Mouse (Mus musculus) limb, embryonic 11.5 days (tissue): ENCODE measurements around the gene Pramel7. TPM values are rescaled to one million over a fixed set of nuclear protein-coding genes. Genes with fewer than 3 reads are reported as not detected.

Source experiments
- ATAC-seq: fragments of 200-750 bp; cut with Nextera tagmentation; 2 replicates; pipeline ENCODE4 v1.8.0; 2017; ENCODE audit warnings: low read depth; ENCODE audit not compliant: insufficient number of reproducible peaks, low FRiP score, low TSS enrichment
- DNase-seq: peaks from one replicate; pipeline ENCODE4 v3.0.0-alpha.2; 2015; ENCODE audit warnings: low spot score
- H3K27ac ChIP-seq: fragments of 300-500 bp; sonication (generic); replicated peaks from 2 replicates; pipeline ENCODE4 v1.5.1; 2014; ENCODE audit warnings: low read depth, mild to moderate bottlenecking, low read length
- H3K27me3 ChIP-seq: fragments of 300-500 bp; sonication (generic); 2 replicates; pipeline ENCODE4 v1.6.1; 2014; ENCODE audit warnings: mild to moderate bottlenecking, low read length, mixed read lengths; ENCODE audit not compliant: control insufficient read depth, insufficient read depth
- H3K36me3 ChIP-seq: fragments of 300-500 bp; sonication (generic); 2 replicates; pipeline ENCODE4 v1.6.1; 2014; ENCODE audit warnings: mild to moderate bottlenecking, low read length, moderate library complexity, mixed read lengths; ENCODE audit not compliant: control insufficient read depth, insufficient read depth
- H3K4me1 ChIP-seq: fragments of 300-500 bp; sonication (generic); 2 replicates; pipeline ENCODE4 v1.6.1; 2014; ENCODE audit warnings: low read length, mixed read lengths; ENCODE audit not compliant: control insufficient read depth, insufficient read depth
- H3K4me2 ChIP-seq: fragments of 300-500 bp; sonication (generic); 2 replicates; pipeline ENCODE4 v1.6.1; 2014; ENCODE audit warnings: low read depth, mild to moderate bottlenecking, moderate library complexity; ENCODE audit not compliant: severe bottlenecking
- H3K4me3 ChIP-seq: fragments of 300-500 bp; sonication (generic); 2 replicates; pipeline ENCODE4 v1.5.1; 2014; ENCODE audit warnings: low read depth, low read length
- H3K9ac ChIP-seq: fragments of 300-500 bp; sonication (generic); 2 replicates; pipeline ENCODE4 v1.6.1; 2014; ENCODE audit warnings: mild to moderate bottlenecking, low read length
- H3K9me3 ChIP-seq: fragments of 300-500 bp; sonication (generic); 2 replicates; pipeline ENCODE4 v1.6.1; 2016; ENCODE audit warnings: low read length; ENCODE audit not compliant: control insufficient read depth
- WGBS: fragments of 180-500 bp; shearing (Covaris S2); extraction: QIAGEN DNeasy Blood & Tissue Kit; methylation state at CpG from one replicate; pipeline ENCODE4 v1.1.7; 2014; 5-methylcytosine and 5-hydroxymethylcytosine counted together
- polyA plus RNA-seq: library from polyadenylated mRNA; unstranded; fragments of >200 nt; fragmentation: Nextera tagmentation; extraction: Ambion mirVana; gene quantifications from 2 replicates; pipeline ENCODE4 v1.2.1, GENCODE M21; 2014

Pramel7 gene
- polyA plus RNA-seq, 1 experiment from 2014 or later: not detected

- Histone ChIP-seq H3K9me3 (no peaks in the 10 kb centered on the region), H3K9ac (no peak overlapping the region), H3K4me2 (no peak overlapping the region), H3K36me3 (no peaks in the 10 kb centered on the region), H3K4me1 (no peaks in the 10 kb centered on the region), H3K27me3 (no peaks in the 10 kb centered on the region), H3K27ac (no peak overlapping the region), H3K4me3 (no peak overlapping the region)
- DNase-seq (no peak), ATAC-seq (no peak)
- 91% methylated on average over 2 of the region's 2 CpGs for WGBS
Measured at GRCm38 (mm10) chr2:87515046-87515445, 18.2 kb upstream of the Pramel7 start.

GRCm38 (mm10) chr2:87506265-87506664 is 9.4 kb upstream of the Pramel7 start, which contains the start of gene Pramel6:
Gene Pramel6, plus strand, starts transcription at chr2:87506565.
- Histone ChIP-seq H3K9ac (no peak within 1 kb of the TSS), H3K4me3 (no peak within 1 kb of the TSS), H3K36me3 (no peaks in the 10 kb centered on the region), H3K4me1 (no peaks in the 10 kb centered on the region), H3K4me2 (no peak within 1 kb of the TSS), H3K27me3 (no peaks in the 10 kb centered on the region), H3K27ac (no peak within 1 kb of the TSS), H3K9me3 (no peaks in the 10 kb centered on the region)
- no peak for ATAC-seq
- DNase-seq: no peak
- WGBS: 90% methylated on average over 6 of the region's 6 CpGs

DNA sequence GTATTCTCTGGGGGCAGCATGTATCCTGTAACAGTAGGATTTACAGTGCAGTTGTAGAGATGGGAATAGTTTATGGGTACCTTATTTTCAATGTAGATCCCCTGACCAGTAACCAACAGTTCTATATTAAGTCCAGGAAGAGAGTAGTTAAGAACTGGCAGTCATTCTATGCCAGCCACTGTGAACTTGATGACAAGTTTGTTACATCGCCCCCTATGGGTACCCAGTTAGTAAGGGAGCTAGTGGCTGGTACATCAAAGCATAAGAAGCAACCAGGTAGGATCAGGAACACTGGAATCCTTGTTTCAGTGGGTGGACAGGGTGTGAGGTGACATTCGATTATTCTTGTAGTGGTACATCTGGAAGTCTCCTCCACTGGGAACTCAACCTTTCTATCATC is 14.6 kb downstream of the Pramel7 start:
- Histone ChIP-seq H3K4me3 (no peak overlapping the region), H3K27me3 (no peaks in the 10 kb centered on the region), H3K4me1 (no peaks in the 10 kb centered on the region), H3K9ac (no peak overlapping the region), H3K27ac (no peak overlapping the region), H3K9me3 (no peaks in the 10 kb centered on the region), H3K4me2 (no peak overlapping the region), H3K36me3 (no peaks in the 10 kb centered on the region)
- no peak for DNase-seq
- whole genome bisulfite sequencing: 78% methylated on average over 2 of the region's 2 CpGs
- no peak for ATAC-seq

DNA sequence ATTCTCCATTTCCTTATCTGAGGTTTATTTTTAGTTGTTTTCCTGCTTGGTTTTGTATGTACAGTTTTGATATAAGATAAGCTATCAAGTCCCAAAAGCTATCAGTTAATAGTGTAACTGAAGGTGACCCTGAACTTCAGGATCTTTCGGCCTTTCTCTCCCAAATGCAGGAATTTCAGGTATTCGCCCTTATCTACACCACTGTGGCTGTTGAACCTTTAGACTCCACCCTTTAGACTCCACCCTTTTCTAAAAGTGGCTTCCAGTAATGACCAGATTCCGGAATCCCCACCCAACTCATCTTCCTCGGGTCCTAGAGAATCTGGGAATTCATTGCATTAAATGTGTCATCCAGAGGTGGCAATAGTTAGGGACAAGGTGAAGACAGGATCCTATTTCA is 15.7 kb downstream of the Pramel7 start:
- H3K27ac ChIP-seq: no peak overlapping the region
- H3K9me3 ChIP-seq: no peaks in the 10 kb centered on the region
- no peaks in the 10 kb centered on the region for H3K27me3 ChIP-seq
- H3K4me3 ChIP-seq: no peak overlapping the region
- H3K9ac ChIP-seq: no peak overlapping the region
- ATAC-seq (no peak), DNase-seq (no peak)
- H3K4me1 ChIP-seq: no peaks in the 10 kb centered on the region
- WGBS: 85% methylated on average over 4 of the region's 4 CpGs
- H3K4me2 ChIP-seq: no peak overlapping the region
- H3K36me3 ChIP-seq: no peaks in the 10 kb centered on the region

- DNase-seq (no peak), ATAC-seq (no peak)
- Histone ChIP-seq H3K4me2 (no peak overlapping the region), H3K27ac (no peak overlapping the region), H3K36me3 (no peaks in the 10 kb centered on the region), H3K9me3 (no peaks in the 10 kb centered on the region), H3K4me1 (no peaks in the 10 kb centered on the region), H3K4me3 (no peak overlapping the region), H3K27me3 (no peaks in the 10 kb centered on the region), H3K9ac (no peak overlapping the region)
Measured at GRCm38 (mm10) chr2:87480207-87480606, 16.7 kb downstream of the Pramel7 start.

- ATAC-seq (no peak), DNase-seq (no peak)
- WGBS: 91% methylated on average over 4 of the region's 4 CpGs
- Histone ChIP-seq H3K9ac (no peak overlapping the region), H3K36me3 (no peaks in the 10 kb centered on the region), H3K27me3 (no peaks in the 10 kb centered on the region), H3K4me1 (no peaks in the 10 kb centered on the region), H3K27ac (no peak overlapping the region), H3K4me3 (no peak overlapping the region), H3K4me2 (no peak overlapping the region), H3K9me3 (no peaks in the 10 kb centered on the region)
Measured at GRCm38 (mm10) chr2:87461769-87462168, 35.1 kb downstream of the Pramel7 start.

GRCm38 (mm10) chr2:87453662-87454061 is 43.2 kb downstream of the Pramel7 start, which contains the start of gene Olfr1126:
Gene Olfr1126, plus strand, starts transcription at chr2:87453962.
- H3K9ac ChIP-seq: no peak within 1 kb of the TSS
- H3K9me3 ChIP-seq: no peaks in the 10 kb centered on the region
- no peak for ATAC-seq
- H3K4me1 ChIP-seq: no peaks in the 10 kb centered on the region
- DNase-seq: no peak
- H3K4me2 ChIP-seq: no peak within 1 kb of the TSS
- no peaks in the 10 kb centered on the region for H3K27me3 ChIP-seq
- no peak within 1 kb of the TSS for H3K4me3 ChIP-seq
- no peaks in the 10 kb centered on the region for H3K36me3 ChIP-seq
- H3K27ac ChIP-seq: no peak within 1 kb of the TSS

Other genes with a start within 250 kb of the Pramel7 start
- gene Olfr1115, start 249.1 kb downstream of the Pramel7 start, polyA plus RNA-seq: not detected in 2 replicates
- not detected in 2 replicates for gene Olfr1116, start 229.6 kb downstream of the Pramel7 start, polyA plus RNA-seq
- gene Olfr1118, start 189.5 kb downstream of the Pramel7 start, polyA plus RNA-seq: not detected in 2 replicates
- not detected in 2 replicates for gene Olfr1120, start 142.3 kb downstream of the Pramel7 start, polyA plus RNA-seq
- gene Olfr1121, start 127.2 kb downstream of the Pramel7 start, polyA plus RNA-seq: not detected in 2 replicates
- gene Olfr1122, start 111.2 kb downstream of the Pramel7 start, polyA plus RNA-seq: not detected in 2 replicates
- gene Olfr1123, start 80.5 kb downstream of the Pramel7 start, polyA plus RNA-seq: not detected in 2 replicates
- not detected in 2 replicates for gene Olfr1124, start 66.8 kb downstream of the Pramel7 start, polyA plus RNA-seq
- gene Olfr1126, start 43.1 kb downstream of the Pramel7 start, polyA plus RNA-seq: not detected in 2 replicates
- not detected in 2 replicates for gene Pramel6, start 9.5 kb upstream of the Pramel7 start, polyA plus RNA-seq
- gene Olfr153, start 34.7 kb upstream of the Pramel7 start, polyA plus RNA-seq: not detected in 2 replicates
- gene Olfr1128, start 48.4 kb upstream of the Pramel7 start, polyA plus RNA-seq: not detected in 2 replicates
- not detected in 2 replicates for gene Olfr1129, start 76.8 kb upstream of the Pramel7 start, polyA plus RNA-seq
- gene Olfr1130, start 109.1 kb upstream of the Pramel7 start, polyA plus RNA-seq: not detected in 2 replicates
- gene Olfr1131, start 130.0 kb upstream of the Pramel7 start, polyA plus RNA-seq: not detected in 2 replicates
- not detected in 2 replicates for gene Olfr1132, start 140.4 kb upstream of the Pramel7 start, polyA plus RNA-seq
- not detected in 2 replicates for gene Olfr1133, start 150.3 kb upstream of the Pramel7 start, polyA plus RNA-seq
- gene Olfr1134, start 161.4 kb upstream of the Pramel7 start, polyA plus RNA-seq: not detected in 2 replicates
- not detected in 2 replicates for gene Olfr1135, start 176.6 kb upstream of the Pramel7 start, polyA plus RNA-seq
- not detected in 2 replicates for gene Olfr1136, start 196.9 kb upstream of the Pramel7 start, polyA plus RNA-seq
- not detected in 2 replicates for gene Olfr1137, start 216.1 kb upstream of the Pramel7 start, polyA plus RNA-seq
- gene Olfr1138, start 242.9 kb upstream of the Pramel7 start, polyA plus RNA-seq: not detected in 2 replicates
- gene Olfr1140, start 246.7 kb upstream of the Pramel7 start, polyA plus RNA-seq: not detected in 2 replicates